Comparison of ENCODE assay signal across 9 mouse cellular contexts in the genomic region with DNA sequence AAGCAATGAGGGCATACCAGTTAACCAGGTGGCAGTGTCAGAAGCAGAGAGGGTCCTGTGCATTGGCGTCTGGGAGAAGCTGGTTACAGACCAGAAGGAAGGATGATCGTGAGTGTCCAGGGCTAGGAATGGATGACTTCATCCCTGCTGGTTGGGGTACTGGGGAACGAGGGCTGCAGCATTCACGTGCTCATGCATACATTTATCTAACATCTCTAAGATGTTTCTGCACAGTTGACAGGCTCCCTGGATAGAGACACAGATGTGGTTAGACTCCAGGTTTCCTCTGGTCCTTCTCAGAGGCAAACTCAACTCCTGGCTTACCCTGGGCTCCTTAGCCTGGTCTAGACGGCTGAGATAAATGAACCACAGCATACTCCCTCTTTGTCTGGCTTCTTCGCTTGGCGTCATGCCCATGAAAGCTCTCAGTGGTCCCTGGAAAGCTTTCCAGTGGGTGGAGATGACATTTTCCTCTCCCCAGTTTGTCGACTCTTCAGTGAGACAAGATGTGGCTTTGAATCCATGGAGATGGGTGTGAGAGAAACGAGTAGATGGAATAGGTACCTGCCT. TPM values are rescaled to one million over a fixed set of nuclear protein-coding genes. Genes with fewer than 3 reads are reported as not detected.
DNase-seq lines count a peak whose midpoint lies in the region; ATAC-seq lines count a peak whose summit lies in the region.
"Had no signal": no experiment of that assay in that cellular context is flagged by ENCODE, and none has a peak within 500 bp of the region (broad histone marks: within the 10 kb centered on the region; RNA-seq: fewer than 3 reads in every experiment).

No protein-coding gene starts in this region.

- no peak overlapping the region for H3K9ac ChIP-seq in hindbrain, embryonic 14.5 days
- no peak overlapping the region for H3K9ac ChIP-seq in hindbrain, embryonic 12.5 days
- H3K9ac ChIP-seq in neural tube, embryonic 13.5 days: no peak overlapping the region
- H3K9ac ChIP-seq in stomach, embryonic 14.5 days (replicated peaks; ENCODE audit: low read depth, low read length): no peak overlapping the region

- H3K4me1 ChIP-seq in hindbrain, embryonic 14.5 days (replicated peaks; ENCODE audit: control insufficient read depth, insufficient read depth, low read length): peaks cover 14% of the 10 kb centered on the region
- H3K4me1 ChIP-seq in hindbrain, embryonic 12.5 days: peaks cover 16% of the 10 kb centered on the region
- peaks cover 34% of the 10 kb centered on the region for H3K4me1 ChIP-seq in neural tube, embryonic 13.5 days (replicated peaks)
- peaks cover 32% of the 10 kb centered on the region for H3K4me1 ChIP-seq in stomach, embryonic 14.5 days (ENCODE audit: control insufficient read depth, insufficient read depth, low read length)

- no peaks in the 10 kb centered on the region for H3K27me3 ChIP-seq in hindbrain, embryonic 14.5 days (ENCODE audit: control insufficient read depth, insufficient read depth, low read length)
- H3K27me3 ChIP-seq in hindbrain, embryonic 12.5 days: no peaks in the 10 kb centered on the region
- no peaks in the 10 kb centered on the region for H3K27me3 ChIP-seq in neural tube, embryonic 13.5 days
- no peaks in the 10 kb centered on the region for H3K27me3 ChIP-seq in stomach, embryonic 14.5 days (ENCODE audit: control insufficient read depth, insufficient read depth, low read length)

- H3K4me2 ChIP-seq in hindbrain, embryonic 14.5 days (replicated peaks): no peak overlapping the region
- no peak overlapping the region for H3K4me2 ChIP-seq in hindbrain, embryonic 12.5 days (replicated peaks)
- no peak overlapping the region for H3K4me2 ChIP-seq in neural tube, embryonic 13.5 days
- no peak overlapping the region for H3K4me2 ChIP-seq in stomach, embryonic 14.5 days (replicated peaks; ENCODE audit: low read depth, low read length)

- no peaks in the 10 kb centered on the region for H3K36me3 ChIP-seq in hindbrain, embryonic 14.5 days (replicated peaks; ENCODE audit: control insufficient read depth, insufficient read depth)
- H3K36me3 ChIP-seq in hindbrain, embryonic 12.5 days: no peaks in the 10 kb centered on the region
- no peaks in the 10 kb centered on the region for H3K36me3 ChIP-seq in neural tube, embryonic 13.5 days
- H3K36me3 ChIP-seq in stomach, embryonic 14.5 days (ENCODE audit: control insufficient read depth, insufficient read depth, low read length): no peaks in the 10 kb centered on the region

- peak overlapping the region; percentile 30; the same call in 1 of the 2 replicates for H3K27ac ChIP-seq in hindbrain, embryonic 14.5 days
- no peak overlapping the region for H3K27ac ChIP-seq in hindbrain, embryonic 12.5 days
- H3K27ac ChIP-seq in neural tube, embryonic 13.5 days (replicated peaks): peak overlapping the region; percentile 39
- H3K27ac ChIP-seq in stomach, embryonic 14.5 days (ENCODE audit: low read length): peak overlapping the region; percentile 81; the same call in 1 of the 2 replicates

- WGBS in hindbrain, embryonic 14.5 days: 58% methylated on average over 9 of the region's 9 CpGs
- WGBS in hindbrain, embryonic 12.5 days: 69% methylated on average over 9 of the region's 9 CpGs
- 66% methylated on average over 9 of the region's 9 CpGs for WGBS in neural tube, embryonic 13.5 days
- 43% methylated on average over 9 of the region's 9 CpGs for WGBS in stomach, embryonic 14.5 days

- H3K4me3 ChIP-seq in hindbrain, embryonic 14.5 days (replicated peaks; ENCODE audit: low read length): no peak overlapping the region
- H3K4me3 ChIP-seq in hindbrain, embryonic 12.5 days: no peak overlapping the region
- no peak overlapping the region for H3K4me3 ChIP-seq in neural tube, embryonic 13.5 days
- H3K4me3 ChIP-seq in stomach, embryonic 14.5 days (ENCODE audit: low read depth, low read length): no peak overlapping the region

- H3K9me3 ChIP-seq in hindbrain, embryonic 14.5 days (ENCODE audit: control insufficient read depth, low read length): 0 out of 2 replicates have a peak, but pooled peaks cover 6% of the 10 kb centered on the region
- H3K9me3 ChIP-seq in hindbrain, embryonic 12.5 days (replicated peaks): no peaks in the 10 kb centered on the region; the same call in 1 of the 2 replicates
- peaks cover 3% of the 10 kb centered on the region; the same call in 1 of the 2 replicates for H3K9me3 ChIP-seq in neural tube, embryonic 13.5 days
- H3K9me3 ChIP-seq in stomach, embryonic 14.5 days (ENCODE audit: control insufficient read depth, low read depth, low read length): no peaks in the 10 kb centered on the region; the same call in 1 of the 2 replicates

- ATAC-seq in hindbrain, embryonic 14.5 days (ENCODE audit: low FRiP score): no peak
- ATAC-seq in hindbrain, embryonic 12.5 days (ENCODE audit: low FRiP score): no peak
- no peak for ATAC-seq in neural tube, embryonic 13.5 days (ENCODE audit: low read depth)
- ATAC-seq in stomach, embryonic 14.5 days (ENCODE audit: insufficient number of reproducible peaks, insufficient read depth, low FRiP score, low read depth): peak; percentile 26; the same call in 1 of the 2 replicates

- DNase-seq in hindbrain, embryonic 14.5 days (ENCODE audit: low spot score): peak; percentile 33
- no peak for DNase-seq in neural tube, embryonic 10.5 days (ENCODE audit: extremely low spot score, low spot score)
- peak; percentile 53 for DNase-seq in heart, postnatal 4 days
- no peak for DNase-seq in spleen, adult 12 weeks (ENCODE audit: low spot score)
- DNase-seq in ovary, postnatal 10 days (ENCODE audit: low spot score): no peak

RNA-seq across cellular contexts. Expression of gene 1700029H14Rik, which starts 30.6 kb away (rescaled TPM):
- polyA plus RNA-seq in hindbrain, embryonic 14.5 days (2014; fragmentation: Nextera tagmentation; extraction: Ambion mirVana): not detected in 2 replicates
- not detected in 2 replicates for polyA plus RNA-seq in hindbrain, embryonic 12.5 days (2016; fragmentation: Nextera tagmentation; extraction: Ambion mirVana)
- not detected in 2 replicates for polyA plus RNA-seq in neural tube, embryonic 13.5 days (2015; fragmentation: Nextera tagmentation; extraction: Ambion mirVana)
- not detected for total RNA-seq in heart, postnatal 4 days (2021)
- not detected in 2 replicates for polyA plus RNA-seq in stomach, embryonic 14.5 days (2014; fragmentation: Nextera tagmentation; extraction: Ambion mirVana)
- total RNA-seq: layer of hippocampus, postnatal 25 days had no signal

RNA-seq across cellular contexts. Expression of gene Gas6, which starts 37.4 kb away (rescaled TPM):
- 34.7 and 36.2 TPM in 2 replicates for polyA plus RNA-seq in hindbrain, embryonic 14.5 days (2014; fragmentation: Nextera tagmentation; extraction: Ambion mirVana)
- polyA plus RNA-seq in hindbrain, embryonic 12.5 days (2016; fragmentation: Nextera tagmentation; extraction: Ambion mirVana): 20.8 and 22.7 TPM in 2 replicates
- polyA plus RNA-seq in neural tube, embryonic 13.5 days (2015; fragmentation: Nextera tagmentation; extraction: Ambion mirVana): 25.9 and 28.8 TPM in 2 replicates
- 100 to 1,000 TPM; 148 to 153 TPM for total RNA-seq in heart, postnatal 4 days (2021)
- 67.7 and 68.7 TPM in 2 replicates for polyA plus RNA-seq in stomach, embryonic 14.5 days (2014; fragmentation: Nextera tagmentation; extraction: Ambion mirVana)

Comparison
In these comparisons a context has a peak if more than half of its experiments do, and no peak if none do; other contexts are left out.
1. DNase-seq: peak in hindbrain, embryonic 14.5 days (single experiment) and heart, postnatal 4 days (single experiment); none in neural tube, embryonic 10.5 days (single experiment), spleen, adult 12 weeks (single experiment) and ovary, postnatal 10 days (single experiment).